Mouse (Mus musculus): Measurements from ENCODE around the gene Dapk2.
A peak's percentile ranks its signal among the peaks of the same experiment; 100 is the strongest.
"Not testable (repeated sequence)": the region's sequence is repeated elsewhere in the genome, so short reads cannot be mapped to it uniquely, and the experiment has no call there.

Gene Dapk2

DNA sequence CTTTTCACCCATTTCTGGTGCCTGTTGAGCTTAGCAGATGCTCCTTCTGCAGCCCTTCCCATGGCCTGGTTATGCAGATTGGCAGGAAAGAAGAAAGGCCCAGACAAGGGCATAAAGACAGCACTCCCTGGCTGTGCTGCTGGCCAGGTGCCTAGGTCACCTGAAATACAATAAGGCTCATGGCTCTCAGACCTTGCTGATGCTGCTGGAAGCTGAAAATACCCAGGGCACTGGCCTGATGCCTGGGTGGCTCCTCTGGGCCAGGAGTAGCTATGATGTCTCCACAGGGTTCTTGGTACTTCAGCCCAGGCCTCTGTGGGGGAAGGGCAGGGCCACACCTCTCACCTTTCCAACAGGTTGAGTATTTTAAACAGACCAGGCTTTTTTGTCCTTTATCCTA lies 121.6 kb downstream of the Dapk2 start:
- no peak for DNase-seq

DNA sequence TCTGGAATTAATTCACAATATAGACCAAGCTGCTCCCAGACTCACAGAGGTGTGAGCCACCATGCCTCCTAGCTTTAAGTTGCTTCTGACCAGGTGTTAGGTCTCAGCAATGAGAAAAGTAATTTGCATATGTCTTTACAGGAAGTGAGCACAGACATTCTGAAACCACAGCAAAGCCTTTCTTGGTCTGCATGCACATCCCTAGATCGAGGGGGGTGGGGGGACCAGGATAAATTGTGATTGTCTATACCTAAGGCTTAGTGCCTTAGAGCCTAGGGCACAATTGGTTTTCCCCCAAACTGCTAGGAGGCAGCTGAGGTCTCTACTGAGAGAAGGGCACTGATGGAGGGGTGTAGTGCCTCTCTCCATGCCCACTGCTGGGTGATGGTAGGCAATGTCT lies 122.5 kb downstream of the Dapk2 start:
- no peak for DNase-seq

DNA sequence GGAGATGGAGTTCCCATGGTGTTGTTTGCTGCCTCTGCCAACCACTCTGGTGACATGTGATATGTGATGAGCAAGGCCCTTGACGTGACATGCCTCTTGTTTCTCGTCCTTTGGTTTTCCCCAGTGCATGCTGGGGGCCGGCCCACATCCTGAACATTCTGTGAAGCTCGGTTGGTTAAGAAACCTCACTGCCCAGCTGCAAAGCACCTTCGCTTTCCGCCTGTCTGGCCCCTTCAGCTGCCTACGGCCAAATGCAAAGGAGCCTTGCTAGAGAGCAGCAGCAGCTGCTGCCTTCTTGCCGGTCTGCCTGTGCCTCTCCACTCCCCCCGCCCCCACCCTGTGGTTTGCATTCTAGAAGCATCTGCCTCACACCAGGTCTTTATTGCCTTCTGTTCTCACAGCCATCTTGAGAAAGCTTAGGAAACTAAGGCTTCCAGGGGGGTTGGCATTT lies 123.5 kb downstream of the Dapk2 start:
- no peak for DNase-seq

DNA sequence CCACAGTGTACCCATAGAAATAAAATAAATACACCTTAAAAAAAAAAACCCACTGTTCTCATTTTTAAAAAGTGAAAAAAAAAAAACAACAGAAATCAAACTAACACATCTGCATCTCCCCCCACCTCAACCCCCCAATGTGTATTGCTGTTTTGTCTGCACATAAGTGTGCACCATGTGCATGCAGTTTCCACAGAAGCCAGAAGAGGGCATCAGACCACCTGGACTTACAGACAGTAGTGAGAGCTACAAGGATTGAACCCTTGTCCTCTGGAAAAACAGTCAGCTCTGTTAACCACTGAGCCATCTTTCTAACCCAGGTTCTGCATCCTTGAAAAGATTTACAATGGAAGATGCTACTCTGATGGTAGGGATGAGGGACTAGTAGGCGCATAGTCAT lies 124.6 kb downstream of the Dapk2 start:
- no peak for DNase-seq

DNA sequence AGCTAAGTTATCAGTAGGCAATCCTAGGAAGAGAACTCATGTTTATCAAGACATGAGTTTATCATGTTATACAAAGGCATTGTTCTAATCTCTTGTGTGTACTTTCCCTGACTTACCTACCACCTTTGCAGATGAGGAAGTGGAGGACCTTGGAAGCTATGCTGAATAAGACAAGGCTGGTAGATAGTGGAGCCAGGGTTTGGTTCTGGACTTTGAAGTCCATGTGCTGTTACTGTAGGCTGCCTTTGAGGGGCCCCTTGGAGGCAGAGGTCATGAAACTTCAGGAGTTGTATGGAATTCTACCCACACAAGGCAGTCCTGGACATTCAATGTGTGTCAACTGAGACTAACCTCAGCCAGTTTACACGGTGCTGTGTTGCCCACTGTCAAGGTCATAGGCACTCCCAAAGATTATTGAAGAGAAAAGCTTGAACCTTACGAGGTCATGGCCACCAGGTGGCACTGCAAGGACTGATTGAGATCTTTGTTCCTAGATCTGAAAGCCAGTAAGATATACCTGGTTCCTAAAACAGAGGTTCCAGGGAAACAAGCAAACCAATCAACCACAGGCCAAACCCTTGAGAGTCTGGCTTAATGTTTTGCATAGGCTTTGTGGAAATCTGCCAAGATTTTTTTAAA lies 125.7 kb downstream of the Dapk2 start:
- DNase-seq: peak; percentile 87

DNA sequence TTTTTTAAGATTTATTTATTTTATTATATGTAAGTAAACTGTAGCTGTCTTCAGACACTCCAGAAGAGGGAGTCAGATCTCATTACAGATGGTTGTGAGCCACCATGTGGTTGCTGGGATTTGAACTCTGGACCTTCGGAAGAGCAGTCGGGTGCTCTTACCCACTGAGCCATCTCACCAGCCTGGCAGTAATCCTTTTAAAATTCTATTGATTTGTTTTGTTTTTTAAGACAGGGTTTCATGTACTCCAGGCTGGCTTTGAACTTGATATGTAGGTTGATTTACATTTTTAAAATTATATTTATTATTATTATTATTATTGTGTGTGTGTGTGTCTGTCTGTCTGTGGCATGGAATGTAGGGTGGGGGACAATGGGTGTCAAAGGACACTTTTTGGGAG lies 127.2 kb downstream of the Dapk2 start:
- DNase-seq: not testable (repeated sequence)

DNA sequence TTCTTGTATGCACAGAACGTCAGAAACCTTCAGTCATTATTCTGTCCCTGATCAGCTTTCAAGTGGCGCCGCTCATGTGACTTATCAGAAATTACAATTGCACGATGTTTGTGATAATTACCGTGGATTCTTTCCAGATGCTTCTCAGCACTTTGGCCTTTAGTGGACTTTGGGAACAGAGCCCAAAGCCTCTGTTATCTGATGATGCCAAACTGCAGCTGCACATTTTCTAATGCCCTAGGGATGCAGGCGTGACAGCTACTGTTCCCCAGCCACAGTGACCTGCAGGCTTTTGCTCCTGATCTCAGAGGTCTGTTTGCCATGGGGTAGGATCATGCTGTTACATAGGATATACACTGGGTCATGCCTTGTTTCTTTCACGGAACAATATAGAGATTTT lies 127.9 kb downstream of the Dapk2 start:
- DNase-seq: no peak

DNA sequence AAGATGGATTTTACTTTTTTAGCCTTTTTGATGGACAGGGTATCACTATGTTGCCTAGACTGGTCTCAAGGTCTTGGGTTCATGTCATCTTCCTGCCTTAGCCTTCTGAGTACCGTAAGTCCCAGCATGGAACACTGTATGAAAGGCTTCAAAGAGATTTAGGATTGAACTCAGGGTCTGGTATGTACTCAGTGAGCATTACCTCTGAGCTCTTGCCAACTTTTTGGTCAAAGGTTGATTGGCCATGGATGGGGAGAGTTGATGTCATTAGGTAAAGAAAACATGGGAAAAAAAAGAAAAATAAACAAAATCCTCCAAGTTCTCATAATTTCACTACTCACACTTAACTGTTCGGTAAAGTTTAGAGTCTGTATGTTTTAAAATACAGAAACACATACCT lies 132.7 kb downstream of the Dapk2 start:
- no peak for DNase-seq

DNA sequence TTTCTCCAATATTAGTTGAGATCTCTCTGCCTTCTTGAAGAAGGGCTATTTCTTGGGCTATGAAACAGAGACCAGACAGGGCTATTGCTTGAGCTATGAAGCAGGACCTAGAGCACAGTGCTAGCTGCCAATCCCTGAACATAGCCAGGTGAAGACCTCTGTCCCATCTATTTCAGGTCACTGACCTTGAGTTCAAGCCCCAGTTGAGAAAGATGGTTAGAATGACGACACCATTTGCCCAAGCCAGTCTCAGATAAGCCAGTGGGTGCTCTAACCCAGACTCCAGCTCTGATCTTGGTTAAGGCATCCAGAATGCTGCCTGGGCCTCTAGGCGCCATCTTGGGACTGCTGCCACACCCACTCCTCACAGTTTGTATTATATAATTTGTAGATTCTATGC lies 135.3 kb downstream of the Dapk2 start:
- no peak for DNase-seq

DNA sequence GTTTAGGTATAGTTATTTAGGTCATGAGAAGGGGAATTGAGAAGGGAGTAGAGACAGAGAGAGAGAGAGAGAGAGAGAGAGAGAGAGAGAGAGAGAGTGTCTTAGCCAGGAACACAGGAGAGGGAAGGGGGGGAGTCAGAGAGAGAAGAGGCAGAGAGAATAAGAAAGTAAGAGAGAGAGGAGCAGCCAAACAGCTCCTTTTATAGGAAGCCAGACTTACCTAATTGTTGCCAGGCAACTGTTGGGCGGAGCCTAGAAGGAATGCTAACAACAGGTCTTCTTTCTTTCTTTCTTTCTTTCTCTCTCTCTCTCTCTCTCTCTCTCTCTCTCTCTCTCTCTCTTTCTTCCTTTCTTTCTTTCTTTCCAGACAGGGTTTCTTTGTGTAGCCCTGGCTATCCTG lies 136.2 kb downstream of the Dapk2 start:
- DNase-seq: no peak

DNA sequence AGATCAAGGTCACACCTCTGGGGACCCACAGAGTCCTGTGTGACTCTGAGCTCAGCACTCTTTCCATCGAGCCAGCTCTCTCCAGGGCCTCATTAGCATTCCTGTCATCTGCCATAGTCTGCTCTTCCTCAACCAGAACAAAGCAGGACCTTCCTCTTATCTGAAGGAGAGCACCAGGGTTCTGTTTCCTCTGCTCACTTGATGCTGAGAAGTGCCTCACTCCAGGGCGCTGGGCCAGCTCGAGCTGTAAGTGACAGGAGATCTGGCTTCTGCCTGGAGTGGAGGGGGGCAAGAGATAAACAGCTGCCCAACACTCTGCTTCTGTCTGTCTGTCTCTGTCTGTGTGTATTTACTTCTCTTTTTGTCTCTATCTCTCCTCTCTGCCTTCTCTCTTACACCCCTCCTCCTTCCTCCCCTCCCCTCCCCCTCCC lies 137.0 kb downstream of the Dapk2 start:
- no peak for DNase-seq

DNA sequence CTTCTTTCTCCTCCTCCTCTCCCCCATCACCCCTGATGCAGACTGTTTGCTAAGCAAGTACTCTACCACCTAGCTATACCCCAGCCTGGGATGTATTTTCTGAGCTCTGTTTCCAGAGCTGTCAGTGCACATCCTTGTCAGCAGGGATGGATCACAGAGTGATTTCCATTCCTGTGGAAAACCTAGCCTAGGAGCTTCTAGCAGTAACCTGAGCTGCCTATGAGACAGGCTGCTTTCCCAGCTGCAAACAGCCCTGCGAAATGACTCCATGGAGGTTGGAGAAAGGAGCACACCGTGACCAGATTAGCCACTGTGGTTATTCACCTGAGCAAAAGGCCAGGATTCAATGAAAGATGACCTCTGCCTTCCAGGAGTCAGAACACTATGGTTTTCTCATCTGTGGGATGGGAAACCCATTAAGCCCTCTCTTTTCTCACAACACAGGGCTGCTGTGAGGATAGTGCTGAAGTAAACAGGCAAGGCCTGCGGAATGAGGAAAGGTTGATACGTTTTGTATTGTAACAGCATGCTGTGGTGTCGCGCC lies 137.6 kb downstream of the Dapk2 start:
- no peak for DNase-seq

DNA sequence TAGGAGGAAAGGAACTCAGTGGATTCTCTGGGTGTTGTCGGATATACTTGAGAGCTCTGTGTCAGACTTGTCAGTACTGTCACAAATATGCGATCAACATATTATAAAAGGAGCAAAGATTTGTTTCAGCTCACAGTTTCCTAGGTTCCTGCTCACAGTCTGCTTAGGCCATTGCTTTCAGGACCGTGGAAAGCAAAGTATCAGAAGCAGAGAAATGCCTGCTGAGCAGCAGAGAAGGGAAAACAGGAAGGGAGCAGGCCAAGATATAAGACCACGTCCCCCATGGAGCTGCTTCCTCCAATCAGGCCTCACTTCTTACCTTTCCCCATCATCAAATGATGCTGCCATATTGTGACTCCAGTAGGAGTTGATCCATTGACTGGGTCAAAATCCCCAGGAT lies 140.8 kb downstream of the Dapk2 start:
- DNase-seq: no peak

DNA sequence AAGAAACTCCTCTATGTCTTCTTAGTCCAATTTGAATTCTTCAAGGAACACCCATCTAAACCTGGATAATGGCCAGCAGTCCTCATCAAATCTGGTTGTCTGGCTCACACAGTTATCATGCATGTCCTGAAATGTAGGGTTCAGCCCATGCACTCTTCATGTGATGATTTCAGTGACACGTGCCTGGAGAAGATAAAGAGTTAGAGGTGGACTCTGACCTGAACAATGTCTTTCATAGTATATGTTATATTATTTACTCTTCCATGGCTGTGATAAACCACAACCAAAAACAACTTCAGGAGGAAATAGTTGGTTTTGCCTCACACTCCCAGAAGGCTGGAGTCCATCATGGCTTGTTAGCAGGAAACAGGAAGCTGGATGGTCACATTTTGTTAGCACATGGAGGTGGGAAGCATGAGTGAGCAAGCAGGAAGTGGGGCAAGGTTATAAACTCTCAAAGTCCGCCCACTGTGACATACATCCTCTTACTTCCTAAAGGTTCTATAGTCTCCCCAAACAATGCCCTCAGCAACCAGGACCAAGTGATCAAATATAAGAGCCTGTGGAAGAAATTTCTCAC lies 142.5 kb downstream of the Dapk2 start:
- no peak for DNase-seq

DNA sequence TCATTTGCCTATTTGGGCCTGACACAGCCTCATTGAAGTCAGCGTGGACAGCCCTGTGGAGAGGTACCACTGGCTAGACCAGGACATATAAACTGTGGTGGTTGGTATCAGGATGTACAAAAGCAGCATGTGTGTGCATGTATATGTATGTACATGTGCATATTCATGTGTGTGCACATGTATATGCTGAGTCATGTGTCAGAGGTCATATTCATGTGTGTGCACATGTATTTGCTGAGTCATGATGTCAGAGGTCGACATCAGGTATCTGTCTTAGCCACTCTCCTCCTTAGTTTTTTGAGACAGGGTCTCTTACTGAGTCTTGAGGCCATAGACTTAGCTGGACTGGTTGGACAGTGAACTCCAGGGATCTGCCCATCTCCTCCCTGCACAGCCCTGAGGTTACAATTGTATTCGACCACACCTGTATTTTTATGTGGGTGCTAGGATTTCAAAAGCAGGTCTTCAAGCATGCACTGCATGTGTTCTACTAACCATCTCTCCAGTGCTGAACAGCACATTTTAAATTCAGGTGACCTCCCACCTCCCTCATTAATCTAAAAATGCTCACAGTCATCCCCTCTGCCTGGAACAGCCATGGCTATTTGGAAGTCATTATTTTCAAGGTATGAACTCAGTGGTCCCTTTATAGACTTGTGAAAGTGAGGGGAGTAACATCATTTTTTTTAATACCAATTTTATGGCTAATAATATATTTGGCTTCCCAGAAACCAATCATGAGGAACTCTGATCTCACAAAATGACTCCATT lies 146.5 kb downstream of the Dapk2 start:
- no peak for DNase-seq

DNA sequence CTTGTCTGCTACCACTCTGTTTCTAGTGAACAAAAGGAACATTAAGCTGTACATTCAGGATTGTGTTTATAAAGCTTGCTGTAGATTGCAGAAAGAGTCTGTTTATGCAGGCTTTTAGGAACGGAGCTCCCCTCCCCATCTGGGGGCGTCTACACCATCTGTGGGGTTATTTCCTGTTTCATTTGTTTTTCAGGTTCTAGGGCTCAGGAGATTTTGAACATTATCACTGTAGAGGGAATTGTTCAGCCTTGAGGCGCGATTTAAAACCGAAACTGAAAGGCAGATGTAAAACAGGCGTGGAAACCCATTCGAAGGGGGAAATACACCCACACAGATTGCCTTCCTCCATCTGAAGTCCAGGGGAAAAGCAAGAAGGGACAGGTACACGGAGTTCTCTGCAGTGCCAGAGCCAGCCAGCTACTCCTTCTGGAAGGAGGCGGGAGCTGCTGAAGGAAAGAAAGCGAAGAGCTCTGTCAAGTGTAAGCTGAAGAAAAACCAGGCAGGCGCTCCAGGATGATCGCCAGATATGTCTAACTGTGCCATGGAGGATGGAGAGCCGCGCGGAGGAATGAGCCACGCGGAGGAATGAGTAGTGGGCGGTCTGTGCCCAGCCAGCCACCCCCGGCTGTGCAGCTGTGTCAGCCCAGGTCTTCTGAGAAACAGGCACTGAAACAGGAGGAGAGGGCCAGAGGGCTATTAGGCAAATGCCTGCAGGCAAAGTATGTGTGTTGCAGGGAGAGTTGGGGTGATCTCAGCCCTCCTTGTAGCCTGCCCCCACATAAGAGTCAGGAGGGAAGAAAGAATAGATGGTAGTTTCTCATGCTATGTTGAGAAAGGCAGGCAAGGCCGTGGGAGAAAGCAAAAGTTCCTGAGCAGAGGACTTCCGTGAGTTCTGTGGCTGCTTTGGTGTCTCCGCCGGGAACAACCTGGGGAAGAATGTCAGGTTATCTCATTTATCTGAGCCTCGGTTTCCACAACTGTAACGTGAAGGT lies 147.4 kb downstream of the Dapk2 start:
- DNase-seq: peak; percentile 43

DNA sequence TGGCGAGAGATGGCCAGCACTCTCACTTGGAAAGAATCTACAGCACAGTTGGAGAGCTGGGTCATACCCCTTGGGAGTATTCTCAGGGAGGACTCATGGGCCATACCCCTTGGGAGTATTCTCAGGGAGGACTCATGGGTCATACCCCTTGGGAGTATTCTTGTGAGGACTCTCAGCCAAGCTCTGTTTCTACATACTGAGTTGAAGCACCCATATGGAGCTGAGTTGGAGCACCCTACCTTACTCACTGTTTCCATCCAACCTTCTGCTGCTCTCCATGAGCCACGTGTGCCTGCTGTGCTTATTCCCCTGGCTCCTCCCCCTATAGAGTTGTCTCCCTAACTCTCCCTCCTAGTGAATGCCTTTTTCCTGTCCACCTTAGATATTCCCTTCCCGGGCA lies 148.4 kb downstream of the Dapk2 start:
- DNase-seq: no peak

DNA sequence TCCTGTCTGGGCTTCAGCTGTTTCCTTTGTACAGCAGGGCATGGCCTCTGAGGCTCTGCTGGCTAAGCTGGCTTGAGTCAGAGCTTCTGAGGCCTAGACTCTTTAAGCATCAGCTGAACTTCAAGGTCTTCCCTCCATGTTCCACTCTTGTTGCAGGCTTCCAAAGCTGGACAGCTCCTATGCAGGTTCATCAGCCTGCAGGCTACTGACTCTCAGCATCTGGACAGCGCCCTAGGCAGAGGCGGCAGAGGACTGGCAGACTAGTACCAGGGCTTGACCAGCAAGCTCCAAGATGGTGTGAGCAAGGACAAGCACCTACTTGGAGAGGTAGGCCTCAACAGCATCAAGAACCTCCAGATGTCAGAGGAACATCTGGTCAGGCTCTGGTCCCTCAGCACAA lies 149.3 kb downstream of the Dapk2 start:
- DNase-seq: peak; percentile 27

DNA sequence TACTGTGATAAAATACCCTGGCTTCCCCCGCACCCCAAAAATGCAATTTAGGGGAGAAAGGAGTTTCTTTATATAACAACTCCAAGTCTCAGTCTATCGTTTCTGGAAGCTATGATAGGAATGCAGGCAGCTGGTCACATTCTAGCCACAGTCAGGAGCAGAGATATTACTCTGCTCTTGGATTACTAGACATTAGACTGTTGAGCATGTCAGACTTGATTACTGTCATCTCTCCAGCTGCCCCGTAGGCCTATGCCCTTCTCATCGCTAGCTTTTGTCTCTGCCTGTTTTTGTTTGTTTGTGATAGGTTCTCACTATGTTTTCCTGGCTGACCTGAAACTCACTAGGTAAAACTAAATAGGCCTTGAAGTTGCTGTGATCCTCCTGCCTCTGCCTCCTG lies 150.7 kb downstream of the Dapk2 start:
- DNase-seq: no peak

DNA sequence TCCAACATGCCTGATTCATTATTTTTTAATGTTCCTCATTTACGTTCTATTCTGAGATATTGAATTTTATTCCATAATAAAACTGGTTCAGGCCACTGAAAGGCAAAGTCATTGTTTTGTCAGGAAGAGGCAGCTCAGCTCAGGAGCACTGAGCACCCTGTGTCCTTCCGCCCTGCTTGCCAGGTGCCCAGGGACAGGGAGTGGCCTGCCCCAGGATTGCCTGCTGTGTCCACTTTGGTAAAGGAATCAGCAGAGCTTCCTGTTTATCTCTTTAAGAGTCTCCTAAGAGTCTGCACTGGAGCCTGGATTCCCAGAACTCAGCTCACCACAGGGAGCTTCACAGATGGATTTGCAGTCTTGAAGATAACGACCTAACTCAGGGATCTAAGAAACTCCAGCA lies 153.4 kb downstream of the Dapk2 start:
- DNase-seq: peak; percentile 24

DNA sequence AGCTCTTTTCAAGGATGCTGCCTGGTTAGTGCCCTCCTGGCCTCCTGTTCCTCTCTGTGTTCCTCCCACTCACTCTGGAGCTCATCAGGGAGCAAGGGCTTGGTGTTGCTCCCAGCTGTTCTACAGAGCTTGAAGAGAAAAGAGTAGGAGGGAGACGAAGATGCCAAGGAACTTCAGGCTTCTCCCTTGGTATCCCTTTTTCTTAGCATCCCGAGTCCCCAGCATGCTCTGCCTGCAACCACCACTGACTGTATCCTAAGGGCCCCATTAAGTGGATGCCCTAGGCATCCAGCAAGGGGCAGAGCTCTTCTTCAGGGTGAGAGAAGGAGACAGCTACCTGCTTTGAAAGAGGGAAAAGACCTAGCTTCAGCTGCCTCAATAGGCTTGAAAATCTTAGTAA lies 158.6 kb downstream of the Dapk2 start:
- DNase-seq: no peak

Measured in kidney, adult 9 months (tissue).